Mouse (Mus musculus) A20 (cell line): Measurements from ENCODE around the gene Taar1.

Experiments
- DNase-seq: peaks from one replicate; pipeline ENCODE4 v3.0.0-alpha.2; 2011; ENCODE audit warnings: low read depth, low spot score

Gene Taar1

DNA sequence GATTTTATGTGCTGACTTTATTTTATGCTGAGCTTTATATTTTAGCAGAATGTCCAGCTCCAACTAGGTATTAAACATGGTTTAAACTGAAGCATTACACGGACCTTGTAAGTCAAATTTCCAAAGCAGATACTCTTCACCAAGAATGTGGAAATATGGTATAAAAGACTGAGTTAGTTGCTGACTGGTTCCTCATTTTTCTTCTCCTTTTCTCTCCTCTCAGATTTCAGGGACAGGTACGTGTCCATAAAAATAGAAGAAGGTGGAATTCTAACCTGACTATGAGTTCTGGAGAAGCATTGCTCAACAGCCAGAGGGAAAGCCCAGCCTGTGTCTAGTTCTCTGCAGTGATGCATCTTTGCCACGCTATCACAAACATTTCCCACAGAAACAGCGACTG lies at the start of gene Taar1:
Gene Taar1 (plus strand): TSS at position 301 of the 400 bp plus-strand sequence.
- no peak for DNase-seq

DNA sequence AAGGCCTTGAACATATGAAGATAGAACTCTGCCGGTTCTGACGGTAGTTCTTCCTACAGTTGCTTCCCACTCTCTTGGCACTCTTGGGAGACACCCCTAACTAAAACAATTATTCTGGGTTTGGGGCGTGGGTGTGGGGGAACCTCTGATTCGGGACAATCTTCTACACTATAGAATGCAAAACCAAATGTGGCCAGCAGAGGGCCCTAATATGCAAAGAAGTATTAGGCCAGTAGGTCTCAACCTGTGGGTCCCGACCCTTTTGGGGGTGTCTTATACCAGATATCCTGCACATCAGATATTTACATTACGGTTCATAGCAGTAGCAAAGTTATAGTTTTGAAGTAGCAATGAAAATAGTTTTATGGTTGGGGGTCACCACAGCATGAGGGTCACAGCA lies 39.5 kb upstream of the Taar1 start:
- DNase-seq: peak; percentile 50

DNA sequence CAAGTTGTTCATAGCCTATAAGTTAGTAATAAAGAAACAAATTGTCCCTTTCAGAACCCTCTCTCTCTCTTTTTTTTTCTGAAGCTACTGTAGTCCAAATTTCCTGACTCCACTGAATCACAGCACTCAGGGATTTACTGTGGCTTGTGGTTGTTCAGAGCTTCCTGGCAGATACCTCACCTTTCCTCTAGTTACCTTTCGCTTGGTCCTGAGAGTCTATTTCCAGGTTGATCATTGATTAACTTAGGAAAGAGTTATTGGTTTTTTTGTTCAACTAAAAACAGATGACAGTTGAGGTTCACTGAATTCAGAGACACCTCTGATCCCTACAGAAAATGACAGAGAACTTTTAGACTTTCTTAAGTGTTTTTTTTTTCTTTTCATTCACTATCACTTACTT lies 35.2 kb upstream of the Taar1 start:
- no peak for DNase-seq

DNA sequence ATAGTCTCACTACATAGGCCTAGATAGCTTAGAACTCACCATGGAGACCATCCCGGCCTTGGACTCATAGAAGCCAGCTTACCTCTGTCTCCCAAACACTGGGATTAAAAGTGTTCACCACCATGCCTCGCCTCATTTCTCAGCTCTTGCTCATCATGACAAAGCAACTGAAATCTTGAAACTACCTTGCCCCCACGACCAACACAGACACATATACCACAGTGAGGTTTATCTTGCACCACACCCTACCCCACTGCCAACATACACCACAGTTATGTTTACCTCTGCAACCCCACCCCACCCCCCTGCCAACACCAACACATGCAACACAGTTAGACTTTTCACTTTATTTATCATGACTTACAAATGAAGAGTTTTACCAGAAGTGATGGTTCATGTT lies 34.1 kb upstream of the Taar1 start:
- DNase-seq: no peak

DNA sequence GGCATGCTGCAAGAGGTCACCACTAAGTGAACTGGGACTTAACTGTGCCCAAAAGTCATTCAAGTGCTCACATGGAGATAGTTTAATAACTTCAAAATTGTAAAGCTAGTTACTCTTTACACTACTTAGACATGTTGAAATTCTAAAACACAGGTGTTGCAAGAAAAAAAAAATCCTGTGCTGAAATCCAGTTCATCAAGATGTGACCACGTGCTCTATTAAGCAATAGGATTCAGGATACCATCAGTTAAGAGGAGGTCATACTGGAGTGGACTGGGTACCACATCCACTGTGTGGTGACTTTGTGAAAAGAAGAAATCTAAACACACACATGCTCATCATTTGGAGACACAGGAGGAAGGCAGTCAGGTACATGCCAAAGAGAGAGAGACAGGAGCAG lies 27.2 kb upstream of the Taar1 start:
- no peak for DNase-seq

DNA sequence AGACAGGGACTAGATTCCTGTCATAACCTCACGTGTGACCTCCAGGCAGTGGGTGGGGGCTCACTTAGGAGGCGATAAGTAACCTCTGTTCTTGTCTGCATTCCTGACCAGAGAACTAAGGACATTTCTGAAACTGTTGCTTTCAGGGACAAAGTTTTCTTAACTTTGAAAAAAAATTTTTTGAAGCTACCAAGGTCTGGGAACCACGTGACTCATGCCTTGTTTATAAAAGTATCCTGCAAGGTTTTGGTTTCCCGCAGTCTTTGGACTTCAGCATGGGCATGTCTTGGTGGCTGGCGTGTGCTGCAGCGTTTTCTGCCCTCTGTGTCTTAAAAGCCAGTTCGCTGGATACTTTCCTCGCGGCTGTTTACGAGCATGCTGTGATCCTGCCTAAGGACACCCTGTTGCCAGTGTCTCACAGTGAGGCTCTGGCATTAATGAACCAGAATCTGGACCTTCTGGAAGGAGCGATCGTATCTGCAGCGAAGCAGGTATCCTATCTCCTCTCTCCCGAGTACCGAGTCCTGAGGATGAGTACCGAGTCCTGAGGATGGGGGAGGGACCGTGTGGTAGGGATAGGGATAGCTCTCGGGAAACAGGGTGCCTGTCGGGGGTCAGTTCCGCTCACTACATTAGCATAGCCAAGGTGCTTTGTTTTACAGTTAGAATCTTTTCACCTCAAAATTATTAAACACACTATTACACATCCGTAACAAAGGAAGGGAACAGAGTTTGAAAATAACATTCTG lies 25.4 kb upstream of the Taar1 start, which contains the start of gene Vnn1:
Gene Vnn1 (plus strand): TSS at position 88 of the 749 bp plus-strand sequence.
- no peak for DNase-seq

DNA sequence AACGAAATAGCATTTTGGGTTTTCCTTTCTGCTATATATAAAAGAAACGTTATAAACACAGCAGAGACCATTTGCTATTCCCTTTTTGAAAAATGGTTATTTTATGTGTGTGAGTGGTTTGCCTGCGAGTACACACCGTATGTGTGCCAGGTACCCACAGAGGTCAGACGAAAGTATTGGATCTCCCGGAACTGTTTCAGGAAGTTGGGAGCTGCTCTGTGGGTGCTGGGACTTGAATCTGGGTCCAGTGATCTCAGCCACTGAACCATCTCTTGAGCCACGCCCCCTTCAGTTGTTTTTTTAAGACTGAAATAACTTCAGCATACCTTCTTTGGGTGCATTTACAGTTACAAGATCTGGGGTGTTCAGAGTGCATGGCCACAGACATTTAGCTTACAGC lies 24.8 kb upstream of the Taar1 start:
- DNase-seq: no peak

DNA sequence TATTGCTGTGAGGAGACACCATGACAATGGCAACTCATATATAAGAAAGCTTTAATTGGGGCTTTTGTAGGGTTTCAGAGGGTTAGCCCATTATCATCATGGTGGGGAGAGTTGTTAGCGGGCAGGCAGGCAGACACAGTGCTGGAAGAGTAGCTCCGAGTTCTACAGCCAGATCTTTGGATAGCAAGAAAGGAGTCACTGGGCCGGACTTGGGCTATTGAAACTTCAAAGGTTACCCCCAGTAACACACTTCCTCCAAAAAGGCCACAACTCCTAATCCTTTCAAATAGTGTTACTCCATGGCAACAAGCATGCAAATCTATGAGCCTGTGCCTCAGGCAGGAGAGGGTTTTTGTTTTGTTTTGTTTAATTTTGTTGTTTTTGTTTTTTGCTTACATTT lies 19.0 kb upstream of the Taar1 start:
- DNase-seq: no peak

DNA sequence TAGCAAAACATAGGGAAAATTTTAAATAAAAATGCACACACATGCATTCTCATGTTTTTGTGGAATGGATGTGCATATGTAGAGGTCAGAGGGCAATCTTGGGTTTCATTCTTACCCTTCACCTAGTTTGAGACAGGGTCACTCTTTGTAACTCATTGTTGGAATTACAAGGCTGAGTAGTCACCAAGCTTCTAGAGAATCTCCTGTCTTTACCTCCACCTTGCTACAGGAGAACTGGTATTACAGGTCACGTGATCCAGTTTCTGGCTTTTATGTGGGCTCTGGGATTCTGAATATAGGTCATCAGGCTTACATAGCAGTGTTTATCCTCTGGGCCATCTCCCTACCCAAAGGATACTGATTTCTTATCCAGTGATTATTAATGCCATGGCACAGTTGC lies 14.5 kb upstream of the Taar1 start:
- DNase-seq: no peak

DNA sequence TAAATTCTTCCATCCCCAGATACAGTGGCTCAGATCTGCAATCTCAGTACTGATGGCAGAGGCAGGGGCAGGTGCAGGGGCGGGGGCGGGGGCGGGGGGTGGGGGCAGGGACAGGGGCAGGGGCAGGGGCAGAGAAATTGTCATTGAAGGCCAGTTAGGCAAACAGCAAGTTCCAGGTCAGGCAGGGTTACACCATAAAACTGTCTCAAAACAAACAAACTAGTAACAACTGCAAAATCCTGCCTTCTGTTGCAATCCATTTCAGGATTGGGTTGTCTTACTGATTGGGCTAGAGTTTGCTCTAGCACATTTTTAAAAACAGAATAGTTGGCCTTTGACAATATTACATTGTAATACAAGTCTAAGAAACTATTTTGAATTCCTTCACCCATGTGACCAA lies 2.3 kb downstream of the Taar1 start:
- DNase-seq: no peak

DNA sequence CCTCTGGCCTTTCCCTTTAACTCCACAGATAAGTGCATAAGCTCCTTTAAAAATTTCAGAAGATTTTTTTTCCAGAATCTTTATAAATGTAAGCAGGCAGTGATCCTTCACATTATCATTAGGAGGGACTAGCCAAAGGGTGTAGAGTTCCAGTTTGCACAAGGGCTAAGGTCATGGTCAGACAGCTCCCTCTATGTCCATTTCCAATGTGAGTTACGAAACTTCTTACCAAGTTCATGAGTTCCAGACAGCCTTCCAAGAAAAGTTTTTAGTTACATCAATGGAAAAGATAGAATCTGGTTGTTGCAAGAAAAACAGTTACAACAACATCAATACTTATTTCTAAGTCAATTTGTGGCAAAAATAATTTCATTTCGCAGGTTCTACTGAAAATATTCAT lies 3.8 kb downstream of the Taar1 start:
- no peak for DNase-seq

DNA sequence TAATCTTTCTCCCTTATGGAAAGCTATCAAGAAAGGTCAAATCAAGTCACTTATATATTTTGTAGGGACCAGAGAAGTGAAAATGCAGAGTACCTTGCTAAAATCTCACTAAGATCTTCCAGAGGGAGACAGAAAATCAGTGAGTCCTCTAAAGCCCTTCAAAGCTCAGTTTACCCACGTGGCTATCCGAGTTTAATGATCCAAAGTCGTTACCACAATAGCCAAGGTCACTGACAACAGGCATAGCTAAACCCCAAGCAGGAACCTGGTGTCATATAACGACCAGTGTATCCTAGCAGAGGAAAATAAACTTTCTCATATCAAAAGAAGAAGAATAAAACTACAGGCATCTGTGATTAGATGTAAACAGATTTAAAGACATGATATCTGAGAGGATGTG lies 17.5 kb downstream of the Taar1 start:
- DNase-seq: no peak

DNA sequence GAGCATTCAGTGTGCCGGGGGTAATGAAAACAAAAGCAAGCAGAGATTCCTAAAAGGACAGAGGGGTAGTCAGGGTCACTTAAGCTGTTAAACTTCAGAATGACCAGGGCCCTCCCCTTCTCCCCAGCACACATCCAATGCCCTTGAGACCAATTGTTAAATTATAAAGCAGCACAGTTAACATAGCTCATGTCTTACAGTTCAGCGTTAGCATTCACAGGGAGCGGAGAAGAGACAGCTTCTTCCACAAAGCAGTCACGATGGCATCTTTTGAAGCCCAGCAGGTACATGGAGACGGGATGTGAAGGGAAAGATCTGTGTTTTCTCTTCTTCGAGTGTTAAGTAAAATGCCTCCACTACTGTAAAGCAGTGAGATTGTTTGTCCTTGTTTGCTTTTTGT lies 18.2 kb downstream of the Taar1 start, which contains the start of gene Taar2:
Gene Taar2 (plus strand): TSS at position 261 of the 400 bp plus-strand sequence.
- no peak for DNase-seq

DNA sequence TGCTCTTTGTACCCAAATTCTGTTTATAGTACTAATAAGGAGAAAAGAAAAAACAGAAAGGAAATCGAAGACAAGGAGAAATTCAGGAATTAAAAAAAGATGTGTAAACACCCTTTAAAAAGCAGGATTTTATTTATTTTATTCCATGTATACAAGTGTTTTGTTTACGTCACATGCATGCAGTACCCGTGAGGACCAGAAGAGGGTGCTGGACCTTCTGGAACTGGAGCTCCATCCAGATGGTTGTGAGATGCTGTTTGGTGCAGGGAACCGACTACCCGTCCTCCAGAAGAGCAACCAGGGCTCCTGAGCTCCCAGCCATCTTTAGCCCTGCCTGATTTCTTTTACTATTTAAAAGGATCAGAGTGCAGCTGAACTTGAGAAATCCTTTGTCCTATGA lies 22.3 kb downstream of the Taar1 start:
- peak; percentile 64 for DNase-seq

DNA sequence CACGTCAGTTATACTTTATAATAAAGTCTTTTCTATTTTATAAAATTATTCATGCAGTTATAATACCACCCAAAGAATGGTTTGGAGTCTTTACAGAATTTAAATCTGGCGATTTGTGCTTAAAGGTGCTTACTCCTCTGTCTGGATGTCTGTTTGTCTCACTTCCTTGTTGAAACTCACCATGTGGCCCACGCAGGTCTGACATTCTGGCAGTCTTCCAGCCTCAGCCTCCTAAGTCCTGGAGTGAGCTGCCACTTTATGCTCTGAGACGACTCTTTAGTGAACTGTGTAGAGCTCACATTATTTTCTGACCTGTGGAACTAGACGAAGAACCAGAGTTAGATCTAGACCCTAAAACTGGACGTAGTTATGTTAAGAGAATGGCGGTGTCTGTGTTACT lies 27.9 kb downstream of the Taar1 start:
- peak; percentile 49 for DNase-seq

DNA sequence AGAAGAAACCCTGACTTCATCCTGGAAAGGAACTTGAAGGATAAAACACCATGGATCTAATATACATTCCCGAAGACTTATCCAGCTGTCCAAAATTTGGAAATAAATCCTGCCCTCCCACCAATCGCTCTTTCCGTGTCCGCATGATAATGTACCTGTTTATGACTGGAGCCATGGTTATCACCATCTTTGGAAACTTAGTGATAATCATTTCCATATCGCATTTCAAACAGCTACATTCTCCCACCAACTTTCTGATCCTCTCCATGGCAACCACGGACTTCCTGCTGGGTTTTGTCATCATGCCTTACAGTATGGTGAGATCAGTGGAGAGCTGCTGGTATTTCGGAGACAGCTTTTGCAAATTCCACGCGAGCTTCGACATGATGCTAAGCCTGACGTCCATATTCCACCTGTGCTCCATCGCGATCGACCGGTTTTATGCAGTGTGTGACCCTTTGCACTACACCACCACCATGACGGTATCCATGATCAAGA lies 29.4 kb downstream of the Taar1 start, which contains the start of gene Taar3:
Gene Taar3 (plus strand): TSS at position 51 of the 498 bp plus-strand sequence.
- DNase-seq: no peak

DNA sequence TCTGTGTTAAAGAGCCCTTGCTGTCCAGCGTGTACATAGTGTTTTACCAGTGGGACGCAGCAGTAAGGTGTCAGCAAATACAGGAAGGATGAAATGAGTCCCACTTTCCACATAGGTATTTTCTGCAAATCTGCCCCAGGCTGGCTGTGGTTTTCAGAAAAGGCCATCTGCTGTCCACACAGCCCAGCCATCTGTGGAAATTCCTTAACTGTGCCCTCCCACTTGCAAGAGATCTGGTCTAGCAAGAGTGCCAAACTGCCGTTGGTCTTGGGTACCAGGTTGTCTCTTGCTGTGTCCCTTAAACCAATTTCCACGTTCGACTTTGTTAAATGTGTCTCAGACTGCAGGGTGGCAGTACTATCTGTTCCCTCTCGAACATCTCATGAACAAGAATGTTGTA lies 31.6 kb downstream of the Taar1 start:
- no peak for DNase-seq

DNA sequence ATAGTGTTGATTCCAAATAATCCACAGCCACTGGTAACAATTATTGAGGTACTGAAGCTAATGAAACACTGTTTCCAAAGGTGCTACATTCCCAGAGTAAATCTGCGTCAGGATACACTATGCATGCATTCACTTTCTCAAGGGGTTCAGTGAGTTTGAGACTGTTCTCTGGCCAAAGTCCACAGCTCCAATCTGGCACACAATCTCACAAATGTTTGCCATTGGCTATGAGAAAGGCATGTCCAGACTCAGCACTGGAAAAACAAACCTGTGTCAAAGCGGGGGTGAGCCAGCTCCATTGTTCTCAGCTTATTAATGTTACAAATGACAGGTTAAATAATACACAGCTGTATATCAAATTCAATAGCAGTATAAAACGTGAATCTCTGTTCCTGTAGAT lies 38.9 kb downstream of the Taar1 start:
- no peak for DNase-seq

DNA sequence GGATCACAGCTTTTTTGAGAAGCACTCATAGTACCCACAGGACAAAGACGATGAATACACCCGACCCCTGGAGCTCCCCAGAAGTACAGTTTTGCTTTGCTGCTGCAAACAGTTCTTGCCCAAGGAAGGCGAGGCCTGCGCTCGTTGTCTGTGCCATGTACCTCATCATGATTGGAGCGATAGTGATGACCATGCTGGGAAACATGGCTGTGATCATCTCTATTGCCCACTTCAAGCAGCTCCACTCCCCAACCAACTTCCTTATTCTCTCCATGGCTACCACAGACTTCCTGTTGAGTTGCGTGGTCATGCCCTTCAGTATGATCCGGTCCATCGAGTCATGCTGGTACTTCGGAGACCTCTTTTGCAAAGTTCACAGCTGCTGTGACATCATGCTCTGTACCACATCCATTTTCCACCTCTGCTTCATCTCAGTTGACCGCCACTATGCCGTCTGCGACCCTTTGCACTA lies 40.3 kb downstream of the Taar1 start, which contains the start of gene Taar4:
Gene Taar4 (plus strand): TSS at position 51 of the 472 bp plus-strand sequence.
- DNase-seq: no peak

DNA sequence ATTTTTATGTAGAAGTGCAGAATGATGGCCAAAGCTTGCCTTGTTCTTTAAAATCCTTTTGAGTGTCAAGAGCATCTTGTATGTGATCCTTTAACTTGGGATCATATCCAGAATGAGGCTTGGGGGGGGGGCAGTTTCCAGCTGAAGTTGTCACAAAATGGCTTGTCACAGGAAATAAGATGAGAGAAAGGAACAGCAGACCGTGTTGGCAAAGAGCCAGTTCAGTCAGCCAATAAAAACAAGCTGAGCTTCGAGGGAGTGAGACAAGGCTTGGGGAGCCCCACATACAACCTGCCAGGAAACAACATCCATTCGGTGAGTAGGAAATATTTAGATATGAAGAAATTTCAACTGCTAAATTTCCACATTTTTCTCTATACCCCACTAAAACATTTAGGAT lies 43.3 kb downstream of the Taar1 start:
- no peak for DNase-seq

DNA sequence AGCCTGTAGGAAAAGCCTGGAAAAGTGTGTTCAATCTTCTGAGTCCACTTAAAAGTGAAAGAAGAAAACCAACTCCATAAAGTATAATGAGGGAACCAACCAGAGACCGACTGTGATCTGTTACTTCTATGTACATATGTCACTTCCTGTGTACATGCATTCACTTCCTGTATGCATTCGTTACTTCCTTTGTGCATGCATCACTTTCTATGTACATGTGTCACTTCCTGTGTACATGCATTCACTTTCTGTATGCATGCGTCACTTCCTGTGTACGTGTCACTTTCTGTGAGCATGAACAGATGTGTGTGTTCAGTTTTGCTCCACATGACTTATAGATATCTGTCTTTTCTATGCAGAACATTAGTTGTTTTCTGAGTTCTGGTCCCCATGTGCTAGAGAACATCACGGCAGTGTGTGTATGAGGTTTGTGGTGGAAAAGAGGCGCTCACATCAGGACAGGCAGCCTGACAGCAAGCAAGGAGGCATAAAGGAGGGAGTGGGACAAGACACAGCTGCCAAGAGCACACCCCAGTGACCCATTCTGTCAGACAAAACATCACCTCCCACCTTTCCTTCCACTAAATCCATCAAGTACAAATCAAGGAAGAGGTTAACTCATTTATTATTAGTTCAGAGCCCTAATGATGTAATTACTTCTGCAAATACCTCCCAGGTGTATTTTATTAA lies 44.9 kb downstream of the Taar1 start:
- no peak for DNase-seq

DNA sequence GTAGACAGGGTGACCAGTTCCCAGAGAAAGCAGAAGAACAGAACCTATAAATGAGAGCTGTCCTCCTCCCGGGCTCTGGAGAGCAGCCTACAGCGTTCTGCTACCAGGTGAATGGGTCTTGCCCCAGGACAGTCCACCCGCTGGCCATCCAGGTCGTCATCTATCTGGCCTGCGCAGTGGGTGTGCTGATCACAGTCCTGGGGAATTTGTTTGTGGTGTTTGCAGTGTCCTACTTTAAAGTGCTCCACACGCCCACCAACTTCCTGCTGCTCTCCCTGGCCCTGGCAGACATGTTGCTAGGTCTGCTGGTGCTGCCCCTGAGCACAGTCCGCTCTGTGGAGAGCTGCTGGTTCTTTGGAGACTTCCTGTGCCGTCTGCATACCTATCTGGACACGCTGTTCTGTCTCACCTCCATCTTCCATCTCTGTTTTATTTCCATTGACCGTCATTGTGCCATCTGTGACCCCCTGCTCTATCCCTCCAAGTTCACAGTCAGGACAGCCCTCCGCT lies 50.6 kb downstream of the Taar1 start, which contains the start of gene Taar5:
Gene Taar5 (plus strand): TSS at position 51 of the 510 bp plus-strand sequence.
- no peak for DNase-seq
